Mouse (Mus musculus): ENCODE results near the gene Dnajb13.

DNA sequence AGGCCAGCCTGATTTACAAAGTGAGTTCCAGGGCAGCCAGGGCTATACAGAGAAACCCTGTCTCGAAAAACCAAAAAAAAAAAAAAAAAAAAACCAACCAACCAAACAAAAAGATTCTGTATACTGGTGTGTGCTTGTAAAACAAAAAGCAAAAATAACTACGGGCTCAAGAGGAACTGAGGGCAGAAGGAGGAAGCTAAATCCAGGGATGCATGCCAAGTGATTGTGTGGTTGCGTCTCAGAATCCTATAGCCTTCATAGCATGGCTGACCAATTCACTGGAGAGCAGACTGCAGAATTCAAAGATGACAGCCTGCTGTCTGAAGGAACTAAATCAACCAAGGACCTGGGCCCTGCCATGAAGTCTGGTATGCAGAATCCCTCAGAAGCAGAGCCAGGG lies 19.5 kb upstream of the Dnajb13 start:
- TF ChIP-seq POLR2A (IDR thresholded peaks at IDR 0.05; ENCODE audit: borderline replicate concordance, extremely low read depth, low read depth, low read length) (no peak), CTCF (IDR thresholded peaks at IDR 0.05; ENCODE audit: insufficient read depth, low read length) (no peak)

All from lung, adult 2 months (tissue).